ENCODE assay signal across 20 mouse cellular contexts in genomic region chr2:51288678-51289077, GRCm38 (mm10).
DNase-seq lines count a peak whose midpoint lies in the region.
"Had no signal": no experiment of that assay in that cellular context is flagged by ENCODE, and none has a peak within 500 bp of the region (broad histone marks: within the 10 kb centered on the region; RNA-seq: fewer than 3 reads in every experiment).

No protein-coding gene starts in this region.

- peak; percentile 24 to 46 for DNase-seq in heart, adult 9 months (ENCODE audit: low spot score in 2 of 2)
- DNase-seq in heart, postnatal 4 days, result no peak
- DNase-seq in Muller cell, postnatal 12 days (ENCODE audit: inconsistent ontology term), result peak; percentile 63
- peak; percentile 22 for DNase-seq in fibroblast of lung, adult 2 months (ENCODE audit: low read depth)
- no peak for DNase-seq in left cerebral cortex, adult 11 months (ENCODE audit: low spot score)
- DNase-seq in retina, embryonic 14.5 days (ENCODE audit: low spot score), result no peak
- DNase-seq: adrenal gland, adult 2 months; cerebellum, adult 2 months; cerebellum, postnatal 14 days; gastrocnemius, postnatal 36 days; kidney, adult 8-10 months; kidney, postnatal 4 days; layer of hippocampus, postnatal 36 days; liver; lung, adult 2 months; lung, postnatal 10 days; midbrain, embryonic 14.5 days; right cerebral cortex, postnatal 4 days; thymus, adult 2 months; thymus, postnatal 4 days had no signal

Comparison
In these comparisons a context has a peak if more than half of its experiments do, and no peak if none do; other contexts are left out.
1. DNase-seq: peak in heart, adult 9 months (2 of 2), Muller cell, postnatal 12 days (single experiment) and fibroblast of lung, adult 2 months (single experiment); none in heart, postnatal 4 days (single experiment), left cerebral cortex, adult 11 months (single experiment) and retina, embryonic 14.5 days (single experiment).